Mouse (Mus musculus) spleen, postnatal 4 days (tissue): ENCODE measurements around the gene Foxg1.

ENCODE experiments used
- DNase-seq, 2 experiments: peaks; one replicate each; pipeline ENCODE4 v3.0.0; 2022; ENCODE audit warnings: low spot score in 2 of 2

The Foxg1 gene

DNA sequence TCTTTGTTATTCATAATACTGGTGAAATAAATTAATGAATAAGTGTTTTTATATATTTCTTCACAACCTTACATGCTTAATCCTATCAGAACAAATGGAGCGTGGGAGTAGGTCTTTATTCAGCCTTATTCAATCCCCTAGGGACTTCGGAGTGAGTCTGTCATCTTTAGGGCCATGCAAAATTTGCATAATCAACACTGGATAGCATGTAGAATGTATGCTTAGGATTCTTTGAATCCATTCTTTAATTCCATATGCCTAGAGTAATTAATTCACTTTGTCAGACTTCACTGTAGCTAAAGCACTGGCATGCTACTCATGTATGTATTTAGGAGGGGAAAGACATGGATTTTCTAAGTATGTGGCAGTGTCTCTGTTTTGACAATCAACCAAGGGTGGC is 27.4 kb downstream of the Foxg1 start:
- DNase-seq = no peak

DNA sequence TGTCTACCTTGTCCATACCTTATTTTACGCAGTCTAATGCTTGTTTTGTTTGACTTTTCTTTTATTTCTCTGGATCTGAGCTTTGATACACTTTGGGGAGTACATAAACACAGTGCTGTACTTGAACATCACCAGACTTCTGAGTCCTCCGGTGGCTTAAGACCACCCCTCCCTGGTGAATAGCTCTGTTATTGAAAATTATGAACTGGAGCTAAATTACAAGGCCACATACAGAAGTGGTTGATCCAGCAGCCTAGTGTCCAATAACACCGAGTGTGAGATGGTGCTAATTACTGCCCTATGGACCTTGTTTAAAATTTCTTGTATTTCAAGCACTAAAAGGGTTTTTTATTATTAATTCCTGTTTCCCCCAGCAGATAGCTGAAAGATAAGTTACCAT is 35.5 kb downstream of the Foxg1 start:
- no peak for DNase-seq
